ENCODE assay signal across 11 mouse cellular contexts in the genomic region with DNA sequence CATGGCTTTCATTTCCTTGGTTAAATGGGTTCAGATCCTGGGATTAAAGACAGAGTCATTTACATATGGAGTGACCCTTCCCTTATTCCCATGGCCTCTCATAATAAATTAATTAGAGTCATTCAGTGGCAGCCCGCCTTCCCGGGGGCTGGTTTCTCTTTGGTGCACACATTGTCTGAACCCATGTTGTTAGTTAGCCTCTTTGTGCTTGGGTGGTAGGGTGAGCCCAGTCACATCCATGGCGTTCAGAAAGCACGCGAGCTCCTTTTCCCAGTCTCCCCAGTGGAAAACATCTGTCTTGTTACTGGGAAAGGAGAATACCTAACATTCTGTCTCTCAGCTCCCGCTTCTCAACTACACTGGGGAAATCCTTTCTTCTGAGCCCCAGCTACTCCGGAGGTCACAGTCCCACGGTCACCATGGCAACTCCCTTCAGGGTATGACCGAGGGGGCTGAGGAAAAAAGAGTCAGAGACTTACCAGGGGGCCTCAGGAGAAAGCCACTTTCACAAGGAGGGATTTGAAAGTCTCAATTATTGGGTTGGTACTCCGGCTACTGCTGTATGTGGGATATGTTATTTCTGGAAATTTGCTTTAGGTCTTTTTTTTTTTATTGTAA. TPM values are rescaled to one million over a fixed set of nuclear protein-coding genes. Genes with fewer than 3 reads are reported as not detected.
DNase-seq lines count a peak whose midpoint lies in the region; ATAC-seq lines count a peak whose summit lies in the region.
"Had no signal": no experiment of that assay in that cellular context is flagged by ENCODE, and none has a peak within 500 bp of the region (broad histone marks: within the 10 kb centered on the region; RNA-seq: fewer than 3 reads in every experiment).

No protein-coding gene starts in this region.

- peaks cover 32% of the 10 kb centered on the region for H3K4me1 ChIP-seq in kidney, embryonic 15.5 days
- H3K4me1 ChIP-seq in embryonic facial prominence, embryonic 14.5 days (ENCODE audit: control insufficient read depth, insufficient read depth, low read length) = peaks cover 19% of the 10 kb centered on the region
- H3K4me1 ChIP-seq in limb, embryonic 10.5 days = peaks cover 35% of the 10 kb centered on the region
- H3K4me1 ChIP-seq in neural tube, embryonic 14.5 days (ENCODE audit: control insufficient read depth, insufficient read depth, low read length) = peaks cover 17% of the 10 kb centered on the region; the same call in 1 of the 2 replicates

- whole genome bisulfite sequencing in kidney, embryonic 15.5 days = 9% methylated on average over 10 of the region's 10 CpGs
- WGBS in embryonic facial prominence, embryonic 14.5 days = 13% methylated on average over 10 of the region's 10 CpGs
- 3% methylated on average over 10 of the region's 10 CpGs for WGBS in limb, embryonic 10.5 days
- WGBS in neural tube, embryonic 14.5 days = 4% methylated on average over 10 of the region's 10 CpGs

- H3K36me3 ChIP-seq in kidney, embryonic 15.5 days = no peaks in the 10 kb centered on the region
- H3K36me3 ChIP-seq in embryonic facial prominence, embryonic 14.5 days (ENCODE audit: control insufficient read depth, insufficient read depth, low read length) = no peaks in the 10 kb centered on the region
- no peaks in the 10 kb centered on the region for H3K36me3 ChIP-seq in limb, embryonic 10.5 days
- H3K36me3 ChIP-seq in neural tube, embryonic 14.5 days (ENCODE audit: control insufficient read depth, insufficient read depth, low read length) = no peaks in the 10 kb centered on the region

- no peak overlapping the region for H3K4me3 ChIP-seq in kidney, embryonic 15.5 days (replicated peaks)
- H3K4me3 ChIP-seq in embryonic facial prominence, embryonic 14.5 days (ENCODE audit: low read depth, low read length) = no peak overlapping the region
- H3K4me3 ChIP-seq in limb, embryonic 10.5 days = peak overlapping the region; percentile 22
- H3K4me3 ChIP-seq in neural tube, embryonic 14.5 days (ENCODE audit: low read depth, low read length) = no peak overlapping the region

- intact Hi-C loops in gastrocnemius, postnatal 36 days (cut with DNase I) = no loop called here

- no peak overlapping the region for H3K4me2 ChIP-seq in kidney, embryonic 15.5 days
- no peak overlapping the region for H3K4me2 ChIP-seq in embryonic facial prominence, embryonic 14.5 days (ENCODE audit: low read depth, low read length)
- no peak overlapping the region for H3K4me2 ChIP-seq in neural tube, embryonic 14.5 days (ENCODE audit: low read depth, low read length)

- no peaks in the 10 kb centered on the region for H3K27me3 ChIP-seq in kidney, embryonic 15.5 days
- no peaks in the 10 kb centered on the region for H3K27me3 ChIP-seq in embryonic facial prominence, embryonic 14.5 days (replicated peaks; ENCODE audit: control insufficient read depth, insufficient read depth, low read length)
- no peaks in the 10 kb centered on the region for H3K27me3 ChIP-seq in limb, embryonic 10.5 days (ENCODE audit: low read depth, poor library complexity, severe bottlenecking)
- H3K27me3 ChIP-seq in neural tube, embryonic 14.5 days (ENCODE audit: control insufficient read depth, insufficient read depth, low read length) = peaks cover 2% of the 10 kb centered on the region; the same call in 1 of the 2 replicates

- DNase-seq in kidney, adult 18-20 months = no peak
- peak; percentile 79 for DNase-seq in embryonic facial prominence, embryonic 14.5 days (ENCODE audit: low spot score)
- peak; percentile 81 for DNase-seq in limb, embryonic 10.5 days (ENCODE audit: low spot score)
- DNase-seq in urinary bladder, postnatal 25 days (ENCODE audit: low spot score) = no peak
- DNase-seq in lung, adult 18-20 months = no peak
- DNase-seq in gastrocnemius, postnatal 36 days = no peak
- DNase-seq: lung, postnatal 10 days had no signal

- no peaks in the 10 kb centered on the region for H3K9me3 ChIP-seq in kidney, embryonic 15.5 days (replicated peaks)
- no peaks in the 10 kb centered on the region for H3K9me3 ChIP-seq in embryonic facial prominence, embryonic 14.5 days (ENCODE audit: control insufficient read depth, low read length)
- H3K9me3 ChIP-seq in limb, embryonic 10.5 days (replicated peaks) = no peaks in the 10 kb centered on the region
- H3K9me3 ChIP-seq in neural tube, embryonic 14.5 days (ENCODE audit: control insufficient read depth, low read length) = no peaks in the 10 kb centered on the region

- no peak overlapping the region for H3K9ac ChIP-seq in kidney, embryonic 15.5 days
- H3K9ac ChIP-seq in embryonic facial prominence, embryonic 14.5 days (ENCODE audit: low read depth, low read length) = no peak overlapping the region
- no peak overlapping the region for H3K9ac ChIP-seq in neural tube, embryonic 14.5 days (replicated peaks; ENCODE audit: low read depth, low read length)

- peak; percentile 70 for ATAC-seq in kidney, embryonic 15.5 days (replicated peaks; ENCODE audit: low FRiP score)
- ATAC-seq in embryonic facial prominence, embryonic 14.5 days (ENCODE audit: low read depth) = no peak
- peak; percentile 72 for ATAC-seq in neural tube, embryonic 14.5 days (ENCODE audit: low read depth)

- H3K27ac ChIP-seq in kidney, embryonic 15.5 days = peak overlapping the region; percentile 63
- H3K27ac ChIP-seq in embryonic facial prominence, embryonic 14.5 days (replicated peaks; ENCODE audit: low read depth, low read length) = 0 out of 2 replicates have a peak overlapping the region, but pooled peaks have one; percentile 13
- peak overlapping the region; percentile 92 for H3K27ac ChIP-seq in limb, embryonic 10.5 days
- peak overlapping the region; percentile 77 for H3K27ac ChIP-seq in neural tube, embryonic 14.5 days (ENCODE audit: low read depth, low read length)

RNA-seq across cellular contexts. Expression of a gene that starts 36.7 kb away (rescaled TPM):
- polyA plus RNA-seq in kidney, embryonic 15.5 days (2015; fragmentation: Nextera tagmentation; extraction: Ambion mirVana) = 57.5 and 65.2 TPM in 2 replicates
- 55.6 and 59.4 TPM in 2 replicates for polyA plus RNA-seq in embryonic facial prominence, embryonic 14.5 days (2014; fragmentation: Nextera tagmentation; extraction: Ambion mirVana)
- polyA plus RNA-seq in limb, embryonic 10.5 days (2016; fragmentation: Nextera tagmentation; extraction: Ambion mirVana) = 57.9 and 68.1 TPM in 2 replicates
- 63.7 and 67.9 TPM in 2 replicates for polyA plus RNA-seq in neural tube, embryonic 14.5 days (2014; fragmentation: Nextera tagmentation; extraction: Ambion mirVana)
- 100 to 1,000 TPM; 123 to 140 TPM for total RNA-seq in gastrocnemius, postnatal 36 days (2021)

RNA-seq across cellular contexts. Expression of a gene that starts 53.0 kb away (rescaled TPM):
- 3.1 and 3.7 TPM in 2 replicates for polyA plus RNA-seq in kidney, embryonic 15.5 days (2015; fragmentation: Nextera tagmentation; extraction: Ambion mirVana)
- not detected in 2 replicates for polyA plus RNA-seq in embryonic facial prominence, embryonic 14.5 days (2014; fragmentation: Nextera tagmentation; extraction: Ambion mirVana)
- not detected in 2 replicates for polyA plus RNA-seq in limb, embryonic 10.5 days (2016; fragmentation: Nextera tagmentation; extraction: Ambion mirVana)
- 0.23 and 0.52 TPM in 2 replicates for polyA plus RNA-seq in neural tube, embryonic 14.5 days (2014; fragmentation: Nextera tagmentation; extraction: Ambion mirVana)
- not detected for total RNA-seq in gastrocnemius, postnatal 36 days (2021)
- total RNA-seq: layer of hippocampus, postnatal 10 days had no signal
- polyA plus RNA-seq: gonadal fat pad, adult 2 months had no signal

Comparison
In these comparisons a context has a peak if more than half of its experiments do, and no peak if none do; other contexts are left out.
1. H3K27ac ChIP-seq: peak in every context shown above with its lines; median percentile 92 in limb, embryonic 10.5 days; 77 in neural tube, embryonic 14.5 days; 63 in kidney, embryonic 15.5 days; 13 in embryonic facial prominence, embryonic 14.5 days.
2. DNase-seq: peak in embryonic facial prominence, embryonic 14.5 days (single experiment) and limb, embryonic 10.5 days (single experiment); none in kidney, adult 18-20 months (single experiment), urinary bladder, postnatal 25 days (single experiment), lung, adult 18-20 months (0 of 2) and gastrocnemius, postnatal 36 days (0 of 2).